Mouse (Mus musculus) ES-E14 (cell line): Measurements from ENCODE around the gene Cpvl.

Experiments
- CHD2 ChIP-seq: IDR thresholded peaks from 2 replicates; pipeline ENCODE4 v1.6.1; 2014; ENCODE audit warnings: mild to moderate bottlenecking, low read depth, low read length, inconsistent platforms
- HCFC1 ChIP-seq: IDR thresholded peaks from 2 replicates; pipeline ENCODE4 v1.6.1; 2012; ENCODE audit warnings: low read length, inconsistent platforms, borderline replicate concordance; ENCODE audit not compliant: insufficient read depth
- MAFK ChIP-seq: IDR thresholded peaks from 2 replicates; pipeline ENCODE4 v1.6.1; 2014; ENCODE audit warnings: mild to moderate bottlenecking, low read depth, low read length, inconsistent platforms; ENCODE audit not compliant: insufficient read depth
- ZC3H11A ChIP-seq: IDR thresholded peaks from 2 replicates; pipeline ENCODE4 v1.6.1; 2012; ENCODE audit warnings: low read depth, mild to moderate bottlenecking, inconsistent platforms, low read length, borderline replicate concordance
- ZNF384 ChIP-seq: IDR thresholded peaks from 2 replicates; pipeline ENCODE4 v1.6.1; 2012; ENCODE audit warnings: low read depth, low read length, inconsistent platforms

- TF ChIP-seq MAFK: no peak
- TF ChIP-seq ZC3H11A: no peak
- TF ChIP-seq CHD2: no peak
- no peak for TF ChIP-seq HCFC1
- TF ChIP-seq ZNF384: no peak
Observed at GRCm38 (mm10) chr6:54008448-54009120, 30.1 kb upstream of the Cpvl start.
